Mouse (Mus musculus) monocyte, adult 2 months (primary cell): ENCODE results near the gene Hgfac.

Source experiments
- DNase-seq, 2 experiments: peaks; one replicate each; pipeline ENCODE4 v3.0.0; 2022; ENCODE audit warnings: low spot score in 2 of 2, low read depth in 1 of 2

The Hgfac gene

GRCm38 (mm10) chr5:35041268-35041829 lies at the start of gene Hgfac:
Hgfac (plus strand) TSS chr5:35041509.
- no peak for DNase-seq

- no peak for DNase-seq
These were observed 42.6 kb upstream of the Hgfac start for GRCm38 (mm10) chr5:34998754-34999153.

GRCm38 (mm10) chr5:34999281-34999680 lies 42.0 kb upstream of the Hgfac start:
- DNase-seq = no peak

- no peak for DNase-seq
These were observed 41.0 kb upstream of the Hgfac start for GRCm38 (mm10) chr5:35000323-35000722.

- no peak for DNase-seq
These were observed 40.2 kb upstream of the Hgfac start for GRCm38 (mm10) chr5:35001144-35001543.

- DNase-seq = no peak
These were observed 37.6 kb upstream of the Hgfac start for GRCm38 (mm10) chr5:35003611-35004162.

- DNase-seq = no peak
These were observed 36.5 kb upstream of the Hgfac start for GRCm38 (mm10) chr5:35004769-35005168.

GRCm38 (mm10) chr5:35005659-35006058 lies 35.6 kb upstream of the Hgfac start:
- DNase-seq = no peak

GRCm38 (mm10) chr5:35006599-35006998 lies 34.7 kb upstream of the Hgfac start:
- DNase-seq = no peak

- DNase-seq = no peak
These were observed 32.1 kb upstream of the Hgfac start for GRCm38 (mm10) chr5:35009163-35009562.

GRCm38 (mm10) chr5:35010656-35011055 lies 30.7 kb upstream of the Hgfac start:
- DNase-seq = no peak

GRCm38 (mm10) chr5:35011156-35011923 lies 30.0 kb upstream of the Hgfac start:
- DNase-seq = no peak

- DNase-seq = no peak
These were observed 27.3 kb upstream of the Hgfac start for GRCm38 (mm10) chr5:35014036-35014435.

- no peak for DNase-seq
These were observed 21.5 kb upstream of the Hgfac start for GRCm38 (mm10) chr5:35019673-35020300.

- no peak for DNase-seq
These were observed 20.7 kb upstream of the Hgfac start for GRCm38 (mm10) chr5:35020410-35021241.

GRCm38 (mm10) chr5:35024975-35025374 lies 16.3 kb upstream of the Hgfac start:
- no peak for DNase-seq

- no peak for DNase-seq
These were observed 12.0 kb upstream of the Hgfac start for GRCm38 (mm10) chr5:35029303-35029702.

GRCm38 (mm10) chr5:35029755-35030154 lies 11.6 kb upstream of the Hgfac start:
- no peak for DNase-seq

GRCm38 (mm10) chr5:35033068-35033467 lies 8.2 kb upstream of the Hgfac start:
- DNase-seq = no peak

GRCm38 (mm10) chr5:35033619-35034018 lies 7.7 kb upstream of the Hgfac start:
- DNase-seq = no peak

GRCm38 (mm10) chr5:35035141-35035540 lies 6.2 kb upstream of the Hgfac start:
- no peak for DNase-seq
